Mouse (Mus musculus) neural tube, embryonic 15.5 days (tissue): ENCODE data around the gene Tnni2. TPM values are rescaled to one million over a fixed set of nuclear protein-coding genes. Genes with fewer than 3 reads are reported as not detected.

Experiments used
- ATAC-seq: fragments of 200-750 bp; cut with Nextera tagmentation; 2 replicates; pipeline ENCODE4 v1.8.0; 2017; ENCODE audit warnings: mild to moderate bottlenecking, moderate TSS enrichment, moderate library complexity; ENCODE audit not compliant: low FRiP score
- H3K27ac ChIP-seq: fragments of 300-500 bp; sonication (generic); replicated peaks from 2 replicates; pipeline ENCODE4 v1.5.1; 2015; ENCODE audit warnings: mild to moderate bottlenecking, inconsistent platforms
- H3K27me3 ChIP-seq: fragments of 300-500 bp; sonication (generic); replicated peaks from 2 replicates; pipeline ENCODE4 v1.6.1; 2015; ENCODE audit warnings: inconsistent platforms
- H3K36me3 ChIP-seq: fragments of 300-500 bp; sonication (generic); 2 replicates; pipeline ENCODE4 v1.6.1; 2015; ENCODE audit warnings: inconsistent platforms
- H3K4me1 ChIP-seq: fragments of 300-500 bp; sonication (generic); 2 replicates; pipeline ENCODE4 v1.6.1; 2015; ENCODE audit warnings: inconsistent platforms
- H3K4me2 ChIP-seq: fragments of 300-500 bp; sonication (generic); 2 replicates; pipeline ENCODE4 v1.6.1; 2015; ENCODE audit warnings: inconsistent platforms, mild to moderate bottlenecking, moderate library complexity
- H3K4me3 ChIP-seq: fragments of 300-500 bp; sonication (generic); replicated peaks from 2 replicates; pipeline ENCODE4 v1.5.1; 2015; ENCODE audit warnings: mild to moderate bottlenecking, inconsistent platforms
- H3K9ac ChIP-seq: fragments of 300-500 bp; sonication (generic); replicated peaks from 2 replicates; pipeline ENCODE4 v1.6.1; 2015; ENCODE audit warnings: mild to moderate bottlenecking, inconsistent platforms
- H3K9me3 ChIP-seq: fragments of 300-500 bp; sonication (generic); replicated peaks from 2 replicates; pipeline ENCODE4 v1.6.1; 2016; ENCODE audit warnings: inconsistent platforms
- WGBS: fragments of 180-500 bp; shearing (Covaris S2); methylation state at CpG from one replicate; pipeline ENCODE4 v1.1.7; 2015; ENCODE audit warnings: mixed read lengths; 5-methylcytosine and 5-hydroxymethylcytosine counted together
- polyA plus RNA-seq: library from polyadenylated mRNA; unstranded; fragments of >200 nt; fragmentation: Nextera tagmentation; extraction: Ambion mirVana; gene quantifications from 2 replicates; pipeline ENCODE4 v1.2.1, GENCODE M21; 2015

Tnni2 gene
- polyA plus RNA-seq, 1 experiment from 2014 or later: 24.8 TPM

GRCm38 (mm10) chr7:142478574-142478973, 37.0 kb downstream of the Tnni2 start:
- WGBS: 81% methylated on average over 2 of the region's 2 CpGs
- no peak overlapping the region for H3K27ac ChIP-seq

GRCm38 (mm10) chr7:142479307-142479706, 37.7 kb downstream of the Tnni2 start:
- H3K4me1 ChIP-seq: peaks cover 22% of the 10 kb centered on the region
- H3K36me3 ChIP-seq: no peaks in the 10 kb centered on the region
- no peak overlapping the region for H3K4me2 ChIP-seq
- H3K9ac ChIP-seq: no peak overlapping the region
- no peak overlapping the region for H3K27ac ChIP-seq
- H3K4me3 ChIP-seq: no peak overlapping the region
- no peak for ATAC-seq
- H3K9me3 ChIP-seq: no peaks in the 10 kb centered on the region
- H3K27me3 ChIP-seq: no peaks in the 10 kb centered on the region; the same call in 1 of the 2 replicates

More at GRCm38 (mm10) chr7:142478574-142478973, 37.0 kb downstream of the Tnni2 start:
- no peak overlapping the region for H3K4me3 ChIP-seq
- no peak for ATAC-seq
- H3K27me3 ChIP-seq: no peaks in the 10 kb centered on the region
- no peaks in the 10 kb centered on the region for H3K36me3 ChIP-seq
- H3K4me2 ChIP-seq: no peak overlapping the region
- no peaks in the 10 kb centered on the region for H3K9me3 ChIP-seq
- peaks cover 22% of the 10 kb centered on the region for H3K4me1 ChIP-seq
- H3K9ac ChIP-seq: no peak overlapping the region

- Histone ChIP-seq H3K9me3 (no peaks in the 10 kb centered on the region), H3K36me3 (no peaks in the 10 kb centered on the region), H3K9ac (no peak overlapping the region), H3K4me3 (no peak overlapping the region), H3K4me2 (no peak overlapping the region), H3K4me1 (peaks cover 22% of the 10 kb centered on the region), H3K27ac (no peak overlapping the region), H3K27me3 (no peaks in the 10 kb centered on the region; the same call in 1 of the 2 replicates)
- no peak for ATAC-seq
- 95% methylated on average over 3 of the region's 3 CpGs for WGBS
Observed at GRCm38 (mm10) chr7:142479886-142480285, 38.3 kb downstream of the Tnni2 start.

- Histone ChIP-seq H3K4me1 (peaks cover 22% of the 10 kb centered on the region), H3K4me2 (no peak overlapping the region), H3K27me3 (no peaks in the 10 kb centered on the region; the same call in 1 of the 2 replicates), H3K36me3 (no peaks in the 10 kb centered on the region), H3K9ac (no peak overlapping the region), H3K9me3 (no peaks in the 10 kb centered on the region), H3K4me3 (no peak overlapping the region), H3K27ac (no peak overlapping the region)
- no peak for ATAC-seq
- WGBS: 99% methylated on average over 3 of the region's 3 CpGs
Observed at GRCm38 (mm10) chr7:142480661-142481060, 39.1 kb downstream of the Tnni2 start.

- Histone ChIP-seq H3K9me3 (no peaks in the 10 kb centered on the region), H3K4me1 (peaks cover 22% of the 10 kb centered on the region), H3K27me3 (no peaks in the 10 kb centered on the region; the same call in 1 of the 2 replicates), H3K4me2 (peak overlapping the region; percentile 57), H3K9ac (peak overlapping the region; percentile 45), H3K27ac (peak overlapping the region; percentile 78), H3K36me3 (no peaks in the 10 kb centered on the region), H3K4me3 (peak overlapping the region; percentile 22; the same call in 1 of the 2 replicates)
- ATAC-seq: no peak; the same call in 1 of the 2 replicates
- 4% methylated on average over 5 of the region's 5 CpGs for WGBS
Observed at GRCm38 (mm10) chr7:142481186-142481567, 39.6 kb downstream of the Tnni2 start.

- Histone ChIP-seq H3K4me3 (peak overlapping the region; percentile 22), H3K4me2 (peak overlapping the region; percentile 57), H3K36me3 (no peaks in the 10 kb centered on the region), H3K4me1 (peaks cover 26% of the 10 kb centered on the region), H3K9me3 (no peaks in the 10 kb centered on the region), H3K27ac (peak overlapping the region; percentile 78), H3K9ac (peak overlapping the region; percentile 45), H3K27me3 (no peaks in the 10 kb centered on the region; the same call in 1 of the 2 replicates)
- WGBS: 2% methylated on average over 22 of the region's 22 CpGs
- peak; percentile 46 for ATAC-seq
Observed at GRCm38 (mm10) chr7:142481568-142482255, 40.1 kb downstream of the Tnni2 start.

GRCm38 (mm10) chr7:142482256-142482609, 40.6 kb downstream of the Tnni2 start:
- Histone ChIP-seq H3K27ac (peak overlapping the region; percentile 78), H3K4me1 (peaks cover 31% of the 10 kb centered on the region), H3K9me3 (no peaks in the 10 kb centered on the region), H3K4me2 (peak overlapping the region; percentile 57), H3K4me3 (0 out of 2 replicates have a peak overlapping the region, but pooled peaks have one; percentile 22), H3K36me3 (no peaks in the 10 kb centered on the region), H3K9ac (peak overlapping the region; percentile 45; the same call in 1 of the 2 replicates), H3K27me3 (no peaks in the 10 kb centered on the region; the same call in 1 of the 2 replicates)
- ATAC-seq: peak; percentile 12; the same call in 1 of the 2 replicates
- 15% methylated on average over 6 of the region's 6 CpGs for WGBS

GRCm38 (mm10) chr7:142483136-142483535, 41.5 kb downstream of the Tnni2 start:
- Histone ChIP-seq H3K9me3 (no peaks in the 10 kb centered on the region), H3K27ac (peak overlapping the region; percentile 78)
- ATAC-seq: no peak

GRCm38 (mm10) chr7:142484780-142485179, 43.2 kb downstream of the Tnni2 start:
- ATAC-seq: no peak
- 87% methylated on average over 12 of the region's 12 CpGs for WGBS
- Histone ChIP-seq H3K27me3 (no peaks in the 10 kb centered on the region; the same call in 1 of the 2 replicates), H3K9me3 (no peaks in the 10 kb centered on the region), H3K4me2 (no peak overlapping the region), H3K36me3 (no peaks in the 10 kb centered on the region), H3K4me3 (no peak overlapping the region), H3K27ac (no peak overlapping the region), H3K4me1 (peaks cover 38% of the 10 kb centered on the region), H3K9ac (no peak overlapping the region)

More at GRCm38 (mm10) chr7:142483136-142483535, 41.5 kb downstream of the Tnni2 start:
- Histone ChIP-seq H3K36me3 (no peaks in the 10 kb centered on the region), H3K4me2 (no peak overlapping the region), H3K9ac (no peak overlapping the region), H3K4me3 (no peak overlapping the region), H3K4me1 (peaks cover 38% of the 10 kb centered on the region), H3K27me3 (no peaks in the 10 kb centered on the region; the same call in 1 of the 2 replicates)
- WGBS: 57% methylated on average over 11 of the region's 11 CpGs

- Histone ChIP-seq H3K4me3 (no peak overlapping the region), H3K9me3 (no peaks in the 10 kb centered on the region), H3K36me3 (no peaks in the 10 kb centered on the region), H3K27ac (peak overlapping the region; percentile 54), H3K4me2 (no peak overlapping the region), H3K4me1 (peaks cover 30% of the 10 kb centered on the region), H3K9ac (no peak overlapping the region), H3K27me3 (no peaks in the 10 kb centered on the region; the same call in 1 of the 2 replicates)
- WGBS: 59% methylated on average over 8 of the region's 8 CpGs
- ATAC-seq: no peak
Observed at GRCm38 (mm10) chr7:142486751-142487162, 45.1 kb downstream of the Tnni2 start.

GRCm38 (mm10) chr7:142487341-142487859, 45.8 kb downstream of the Tnni2 start:
- peak overlapping the region; percentile 54 for H3K27ac ChIP-seq
- ATAC-seq: peak; percentile 77
- no peaks in the 10 kb centered on the region; the same call in 1 of the 2 replicates for H3K27me3 ChIP-seq
- no peak overlapping the region for H3K4me3 ChIP-seq
- H3K4me2 ChIP-seq: 0 out of 2 replicates have a peak overlapping the region, but pooled peaks have one; percentile 2
- H3K9ac ChIP-seq: no peak overlapping the region
- peaks cover 24% of the 10 kb centered on the region for H3K4me1 ChIP-seq
- 16% methylated on average over 9 of the region's 9 CpGs for WGBS
- H3K36me3 ChIP-seq: no peaks in the 10 kb centered on the region
- no peaks in the 10 kb centered on the region for H3K9me3 ChIP-seq

- Histone ChIP-seq H3K27me3 (no peaks in the 10 kb centered on the region; the same call in 1 of the 2 replicates), H3K36me3 (no peaks in the 10 kb centered on the region), H3K27ac (peak overlapping the region; percentile 34; the same call in 1 of the 2 replicates), H3K9me3 (no peaks in the 10 kb centered on the region), H3K4me1 (peaks cover 19% of the 10 kb centered on the region), H3K4me3 (no peak overlapping the region), H3K9ac (no peak overlapping the region), H3K4me2 (no peak overlapping the region)
- ATAC-seq: no peak
- WGBS: 80% methylated on average over 3 of the region's 3 CpGs
Observed at GRCm38 (mm10) chr7:142488053-142488452, 46.4 kb downstream of the Tnni2 start.
